Mouse (Mus musculus) bone marrow macrophage, adult 2 months (primary cell): ENCODE measurements at regions not wholly inside any gene's neighbourhood (a gene's known extent, or its start where the extent isn't known, plus 50 kb on each side); places are given as distances from the start of the nearest gene placed in this dataset.

Source experiments
- CTCF ChIP-seq: IDR thresholded peaks from 2 replicates; pipeline ENCODE4 v1.5.1; 2012; ENCODE audit warnings: low read depth, mild to moderate bottlenecking, low read length, moderate library complexity
- POLR2A ChIP-seq: IDR thresholded peaks from 2 replicates; pipeline ENCODE4 v1.6.1; 2012; ENCODE audit warnings: mild to moderate bottlenecking, low read depth, low read length, borderline replicate concordance

- TF ChIP-seq CTCF (no peak), POLR2A (no peak)
These were observed 94.0 kb upstream of the Trim52 start for GRCm38 (mm10) chr14:106011991-106012427.
